Mouse (Mus musculus): ENCODE data around the gene Tmie. TPM values are rescaled to one million over a fixed set of nuclear protein-coding genes. Genes with fewer than 3 reads are reported as not detected.
"Not testable (repeated sequence)": the region's sequence is repeated elsewhere in the genome, so short reads cannot be mapped to it uniquely, and the experiment has no call there.

Tmie gene
- polyA plus RNA-seq, 1 experiment from 2014 or later, result 2.4 TPM

DNA sequence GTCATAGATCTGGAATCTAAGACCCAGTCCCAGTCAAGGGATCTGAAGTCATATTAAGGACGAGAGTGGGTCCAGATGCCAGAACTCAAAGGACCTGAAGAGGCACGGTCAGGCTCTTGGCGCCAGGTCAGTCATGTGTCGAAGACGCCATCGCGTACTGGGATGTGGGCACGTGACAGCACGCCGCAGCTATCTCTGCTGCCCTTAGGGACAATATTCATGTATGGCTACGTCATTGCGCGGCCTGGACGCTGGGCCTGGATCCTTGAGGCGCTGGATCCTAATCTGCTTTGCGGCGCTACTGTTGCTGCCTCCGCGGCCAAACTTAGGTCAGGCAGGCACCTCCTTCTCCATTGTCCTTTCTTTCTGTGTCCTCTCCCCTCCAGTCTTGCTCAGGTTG is 45.5 kb downstream of the Tmie start, which contains the start of gene Prss45:
Gene Prss45 (plus strand): TSS at position 178 of the 400 bp plus-strand sequence.
- WGBS, result 83% methylated on average over 19 of the region's 19 CpGs
- DNase-seq (ENCODE audit: low spot score), result no peak
- H3K4me3 ChIP-seq (replicated peaks; ENCODE audit: low read length), result no peak within 1 kb of the TSS

GRCm38 (mm10) chr9:110833021-110833420 is 46.9 kb downstream of the Tmie start:
- H3K27me3 ChIP-seq (ENCODE audit: control insufficient read depth, insufficient read depth, low read length), result no peaks in the 10 kb centered on the region
- H3K9ac ChIP-seq, result no peak overlapping the region
- no peak overlapping the region for H3K4me3 ChIP-seq (replicated peaks; ENCODE audit: low read length)
- no peak overlapping the region for H3K4me2 ChIP-seq (replicated peaks)
- no peak for DNase-seq (ENCODE audit: low spot score)
- WGBS, result 74% methylated on average over 5 of the region's 5 CpGs
- no peaks in the 10 kb centered on the region for H3K4me1 ChIP-seq (replicated peaks; ENCODE audit: control insufficient read depth, insufficient read depth, low read length)
- no peaks in the 10 kb centered on the region for H3K36me3 ChIP-seq (replicated peaks; ENCODE audit: control insufficient read depth, insufficient read depth)
- no peaks in the 10 kb centered on the region for H3K9me3 ChIP-seq (ENCODE audit: control insufficient read depth, low read length)
- H3K27ac ChIP-seq, result no peak overlapping the region
- ATAC-seq (ENCODE audit: low FRiP score), result no peak

More for the DNA sequence above, 45.5 kb downstream of the Tmie start, which contains the start of gene Prss45:
- Histone ChIP-seq H3K27ac (no peak within 1 kb of the TSS), H3K9me3 (ENCODE audit: control insufficient read depth, low read length) (no peaks in the 10 kb centered on the region), H3K9ac (no peak within 1 kb of the TSS), H3K4me1 (replicated peaks; ENCODE audit: control insufficient read depth, insufficient read depth, low read length) (no peaks in the 10 kb centered on the region), H3K27me3 (ENCODE audit: control insufficient read depth, insufficient read depth, low read length) (no peaks in the 10 kb centered on the region), H3K36me3 (replicated peaks; ENCODE audit: control insufficient read depth, insufficient read depth) (no peaks in the 10 kb centered on the region), H3K4me2 (replicated peaks) (peak within 1 kb of the TSS; percentile 15; the same call in 1 of the 2 replicates)
- no peak for ATAC-seq (ENCODE audit: low FRiP score)

GRCm38 (mm10) chr9:110826390-110826789 is 53.5 kb downstream of the Tmie start, which contains the start of gene Prss43:
Gene Prss43 (plus strand): TSS chr9:110826690.
- no peaks in the 10 kb centered on the region for H3K4me1 ChIP-seq (replicated peaks; ENCODE audit: control insufficient read depth, insufficient read depth, low read length)
- no peak within 1 kb of the TSS for H3K9ac ChIP-seq
- WGBS, result 83% methylated on average over 3 of the region's 3 CpGs
- H3K36me3 ChIP-seq (replicated peaks; ENCODE audit: control insufficient read depth, insufficient read depth), result no peaks in the 10 kb centered on the region
- ATAC-seq (ENCODE audit: low FRiP score) (no peak), DNase-seq (ENCODE audit: low spot score) (no peak)
- H3K4me3 ChIP-seq (replicated peaks; ENCODE audit: low read length), result no peak within 1 kb of the TSS
- no peak within 1 kb of the TSS for H3K4me2 ChIP-seq (replicated peaks)
- H3K9me3 ChIP-seq (ENCODE audit: control insufficient read depth, low read length), result no peaks in the 10 kb centered on the region
- no peaks in the 10 kb centered on the region for H3K27me3 ChIP-seq (ENCODE audit: control insufficient read depth, insufficient read depth, low read length)
- no peak within 1 kb of the TSS for H3K27ac ChIP-seq

GRCm38 (mm10) chr9:110825832-110826231 is 54.1 kb downstream of the Tmie start:
- H3K4me1 ChIP-seq (replicated peaks; ENCODE audit: control insufficient read depth, insufficient read depth, low read length), result no peaks in the 10 kb centered on the region
- no peak overlapping the region for H3K27ac ChIP-seq
- DNase-seq (ENCODE audit: low spot score) (no peak), ATAC-seq (ENCODE audit: low FRiP score) (no peak)
- H3K9me3 ChIP-seq (ENCODE audit: control insufficient read depth, low read length), result no peaks in the 10 kb centered on the region
- no peak overlapping the region for H3K9ac ChIP-seq
- H3K36me3 ChIP-seq (replicated peaks; ENCODE audit: control insufficient read depth, insufficient read depth), result no peaks in the 10 kb centered on the region
- no peak overlapping the region for H3K4me3 ChIP-seq (replicated peaks; ENCODE audit: low read length)
- H3K27me3 ChIP-seq (ENCODE audit: control insufficient read depth, insufficient read depth, low read length), result no peaks in the 10 kb centered on the region
- WGBS, result 66% methylated on average over 7 of the region's 7 CpGs
- H3K4me2 ChIP-seq (replicated peaks), result no peak overlapping the region

DNA sequence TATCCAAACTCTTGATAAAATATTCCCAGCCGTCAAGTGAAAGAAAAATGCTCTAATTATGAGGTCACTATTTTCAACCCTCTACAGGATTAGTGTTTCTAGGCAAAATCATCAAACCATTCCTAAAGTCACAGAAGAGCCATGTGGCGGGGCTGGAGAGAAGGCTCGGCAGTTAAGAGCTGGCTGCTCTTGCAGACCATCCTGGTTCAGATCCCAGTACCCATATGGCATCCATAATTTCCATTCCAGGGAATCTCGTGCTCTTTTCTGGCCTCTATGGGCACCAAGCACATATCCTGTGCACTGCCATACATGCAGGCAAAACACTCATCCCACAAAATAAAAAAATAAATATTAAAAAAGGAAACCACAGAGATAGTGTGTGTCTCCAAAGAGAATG is 54.5 kb downstream of the Tmie start:
- no peak overlapping the region for H3K9ac ChIP-seq
- H3K36me3 ChIP-seq (replicated peaks; ENCODE audit: control insufficient read depth, insufficient read depth), result no peaks in the 10 kb centered on the region
- no peaks in the 10 kb centered on the region for H3K9me3 ChIP-seq (ENCODE audit: control insufficient read depth, low read length)
- no peak for ATAC-seq (ENCODE audit: low FRiP score)
- H3K4me3 ChIP-seq (replicated peaks; ENCODE audit: low read length), result no peak overlapping the region
- no peaks in the 10 kb centered on the region for H3K4me1 ChIP-seq (replicated peaks; ENCODE audit: control insufficient read depth, insufficient read depth, low read length)
- DNase-seq (ENCODE audit: low spot score), result no peak
- WGBS, result 81% methylated on average over 4 of the region's 4 CpGs
- no peak overlapping the region for H3K27ac ChIP-seq
- H3K4me2 ChIP-seq (replicated peaks), result no peak overlapping the region
- H3K27me3 ChIP-seq (ENCODE audit: control insufficient read depth, insufficient read depth, low read length), result no peaks in the 10 kb centered on the region

DNA sequence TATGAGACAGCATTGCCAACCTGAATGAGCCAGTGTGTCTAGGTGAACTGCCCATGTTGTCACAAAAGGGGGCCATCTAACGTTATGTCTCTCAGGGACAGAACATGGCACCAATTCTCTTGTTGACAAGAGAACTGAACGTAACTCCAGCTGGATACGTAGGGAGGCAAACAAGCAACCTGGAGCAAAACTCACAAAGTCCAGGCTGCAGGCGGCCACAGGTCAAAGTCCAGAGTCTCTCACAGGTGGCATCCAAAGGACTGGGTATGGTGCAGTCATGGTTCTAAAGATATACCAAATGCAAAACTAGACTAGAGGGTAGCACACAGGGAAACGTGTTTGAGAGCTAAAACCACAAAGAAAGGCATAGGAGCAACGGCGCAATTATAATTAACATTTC is 58.5 kb downstream of the Tmie start:
- no peak overlapping the region for H3K9ac ChIP-seq
- no peak for ATAC-seq (ENCODE audit: low FRiP score)
- H3K4me1 ChIP-seq (replicated peaks; ENCODE audit: control insufficient read depth, insufficient read depth, low read length), result no peaks in the 10 kb centered on the region
- H3K36me3 ChIP-seq (replicated peaks; ENCODE audit: control insufficient read depth, insufficient read depth), result no peaks in the 10 kb centered on the region
- H3K27ac ChIP-seq, result no peak overlapping the region
- H3K9me3 ChIP-seq (ENCODE audit: control insufficient read depth, low read length), result no peaks in the 10 kb centered on the region
- no peak overlapping the region for H3K4me3 ChIP-seq (replicated peaks; ENCODE audit: low read length)
- no peak for DNase-seq (ENCODE audit: low spot score)
- 89% methylated on average over 7 of the region's 7 CpGs for WGBS
- H3K4me2 ChIP-seq (replicated peaks), result no peak overlapping the region
- H3K27me3 ChIP-seq (ENCODE audit: control insufficient read depth, insufficient read depth, low read length), result no peaks in the 10 kb centered on the region

DNA sequence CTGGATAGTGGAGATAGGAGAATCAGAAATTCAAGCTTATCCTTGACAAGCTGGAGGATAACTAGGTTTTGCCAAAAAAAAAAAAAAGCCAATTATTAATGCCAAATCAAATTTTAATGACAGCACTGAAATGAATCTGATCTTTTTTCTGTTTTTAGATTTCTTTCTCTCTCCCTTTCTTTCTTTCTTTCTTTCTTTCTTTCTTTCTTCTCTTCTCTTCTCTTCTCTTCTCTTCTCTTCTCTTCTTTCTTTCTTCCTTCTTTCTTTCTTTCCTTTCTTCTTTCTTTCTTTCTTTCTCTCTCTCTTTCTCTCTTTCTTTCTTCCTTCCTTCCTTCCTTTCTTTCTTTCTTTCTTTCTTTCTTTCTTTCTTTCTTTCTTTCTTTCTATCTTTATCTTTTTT is 59.4 kb downstream of the Tmie start:
- H3K27ac ChIP-seq; DNase-seq (ENCODE audit: low spot score); H3K9me3 ChIP-seq (ENCODE audit: control insufficient read depth, low read length); H3K36me3 ChIP-seq (replicated peaks; ENCODE audit: control insufficient read depth, insufficient read depth); H3K4me3 ChIP-seq (replicated peaks; ENCODE audit: low read length); H3K27me3 ChIP-seq (ENCODE audit: control insufficient read depth, insufficient read depth, low read length); H3K9ac ChIP-seq; ATAC-seq (ENCODE audit: low FRiP score); H3K4me2 ChIP-seq (replicated peaks); H3K4me1 ChIP-seq (replicated peaks; ENCODE audit: control insufficient read depth, insufficient read depth, low read length): not testable (repeated sequence)

Small RNAs within 50 kb of the gene (microRNA-seq; reads per million reads assigned to microRNA genes)
- gene Gm24269, result not detected

Other genes with a start within 250 kb of the Tmie start
- 2.2 and 4.0 TPM in 2 replicates for gene Nbeal2, start 226.0 kb downstream of the Tmie start, polyA plus RNA-seq (2014; fragmentation: Nextera tagmentation; extraction: Ambion mirVana)
- gene Ccdc12, start 223.6 kb downstream of the Tmie start, polyA plus RNA-seq (2014; fragmentation: Nextera tagmentation; extraction: Ambion mirVana), result 84.6 and 97.6 TPM in 2 replicates
- gene Myl3, start 138.3 kb downstream of the Tmie start, polyA plus RNA-seq (2014; fragmentation: Nextera tagmentation; extraction: Ambion mirVana), result 0.26 and 0.43 TPM in 2 replicates
- gene Pth1r, start 133.0 kb downstream of the Tmie start, polyA plus RNA-seq (2014; fragmentation: Nextera tagmentation; extraction: Ambion mirVana), result 10.1 and 12.8 TPM in 2 replicates
- gene Prss42, start 81.9 kb downstream of the Tmie start, polyA plus RNA-seq (2014; fragmentation: Nextera tagmentation; extraction: Ambion mirVana), result not detected in 2 replicates
- not detected in 2 replicates for gene Prss44, start 66.1 kb downstream of the Tmie start, polyA plus RNA-seq (2014; fragmentation: Nextera tagmentation; extraction: Ambion mirVana)
- not detected in 2 replicates for gene Prss43, start 53.4 kb downstream of the Tmie start, polyA plus RNA-seq (2014; fragmentation: Nextera tagmentation; extraction: Ambion mirVana)
- gene Prss45, start 45.5 kb downstream of the Tmie start, polyA plus RNA-seq (2014; fragmentation: Nextera tagmentation; extraction: Ambion mirVana), result 0.16 TPM in 1 of 2 replicates, not detected in the other
- not detected in 2 replicates for gene Prss46, start 35.6 kb downstream of the Tmie start, polyA plus RNA-seq (2014; fragmentation: Nextera tagmentation; extraction: Ambion mirVana)
- 0.31 TPM in 1 of 2 replicates, not detected in the other for gene Prss50, start 22.1 kb downstream of the Tmie start, polyA plus RNA-seq (2014; fragmentation: Nextera tagmentation; extraction: Ambion mirVana)
- gene Als2cl, start 243 bp downstream of the Tmie start, polyA plus RNA-seq (2014; fragmentation: Nextera tagmentation; extraction: Ambion mirVana), result 1.4 and 1.9 TPM in 2 replicates
- gene Fam240a, start 36.7 kb upstream of the Tmie start, polyA plus RNA-seq (2014; fragmentation: Nextera tagmentation; extraction: Ambion mirVana), result not detected in 2 replicates
- 0.14 and 0.40 TPM in 2 replicates for gene Tdgf1, start 66.0 kb upstream of the Tmie start, polyA plus RNA-seq (2014; fragmentation: Nextera tagmentation; extraction: Ambion mirVana)
- 0.86 and 1.0 TPM in 2 replicates for gene Lrrc2, start 71.4 kb upstream of the Tmie start, polyA plus RNA-seq (2014; fragmentation: Nextera tagmentation; extraction: Ambion mirVana)
- not detected in 2 replicates for gene Rtp3, start 110.5 kb upstream of the Tmie start, polyA plus RNA-seq (2014; fragmentation: Nextera tagmentation; extraction: Ambion mirVana)
- gene Ltf, start 139.2 kb upstream of the Tmie start, polyA plus RNA-seq (2014; fragmentation: Nextera tagmentation; extraction: Ambion mirVana), result 1.1 and 1.7 TPM in 2 replicates
- gene Ccrl2, start 177.4 kb upstream of the Tmie start, polyA plus RNA-seq (2014; fragmentation: Nextera tagmentation; extraction: Ambion mirVana), result 0.97 and 1.3 TPM in 2 replicates
- gene Lrrfip2, start 237.5 kb upstream of the Tmie start, polyA plus RNA-seq (2014; fragmentation: Nextera tagmentation; extraction: Ambion mirVana), result 40.5 and 48.7 TPM in 2 replicates

All from hindbrain, embryonic 14.5 days (tissue).